Mouse (Mus musculus) heart, adult 2 months (tissue): ENCODE measurements at regions not wholly inside any gene's neighbourhood (a gene's known extent, or its start where the extent isn't known, plus 50 kb on each side); places are given as distances from the start of the nearest gene placed in this dataset.

ENCODE experiments used
- CTCF ChIP-seq: fragments of 200-600 bp; IDR thresholded peaks from 2 replicates; pipeline ENCODE4 v1.8.1; 2022; ENCODE audit warnings: antibody characterized with exemption, mild to moderate bottlenecking, moderate library complexity
- EP300 ChIP-seq: fragments of 200-500 bp; IDR thresholded peaks from 2 replicates; pipeline ENCODE4 v1.6.1; 2011; ENCODE audit warnings: low read depth, low read length, control low read depth; ENCODE audit not compliant: insufficient read depth
- POLR2A ChIP-seq: fragments of 200-500 bp; IDR thresholded peaks from 2 replicates; pipeline ENCODE4 v1.6.1; 2011; ENCODE audit warnings: mild to moderate bottlenecking, low read depth, low read length, control low read depth; ENCODE audit not compliant: insufficient read depth

- TF ChIP-seq CTCF (no peak), POLR2A (no peak), EP300 (no peak)
Observed at GRCm38 (mm10) chr11:111256596-111256995, 190.6 kb downstream of the Kcnj2 start.
